Mouse (Mus musculus) liver, embryonic 16.5 days (tissue): ENCODE data around the gene Armc6. TPM values are rescaled to one million over a fixed set of nuclear protein-coding genes. Genes with fewer than 3 reads are reported as not detected.
"Not testable (repeated sequence)": the region's sequence is repeated elsewhere in the genome, so short reads cannot be mapped to it uniquely, and the experiment has no call there.

Experiments used
- ATAC-seq: fragments of 200-750 bp; cut with Nextera tagmentation; 2 replicates; pipeline ENCODE4 v1.8.0; 2017; ENCODE audit warnings: low read depth, mild to moderate bottlenecking, moderate number of reproducible peaks, moderate library complexity
- H3K27ac ChIP-seq: fragments of 300-500 bp; sonication (generic); 2 replicates; pipeline ENCODE4 v1.5.1; 2014; ENCODE audit warnings: mild to moderate bottlenecking, low read length
- H3K27me3 ChIP-seq: fragments of 300-500 bp; sonication (generic); 2 replicates; pipeline ENCODE4 v1.6.1; 2014; ENCODE audit warnings: low read depth, low read length, mixed read lengths; ENCODE audit not compliant: control insufficient read depth, insufficient read depth
- H3K36me3 ChIP-seq: fragments of 300-500 bp; sonication (generic); 2 replicates; pipeline ENCODE4 v1.6.1; 2014; ENCODE audit warnings: mild to moderate bottlenecking; ENCODE audit not compliant: control insufficient read depth, insufficient read depth
- H3K4me1 ChIP-seq: fragments of 300-500 bp; sonication (generic); 2 replicates; pipeline ENCODE4 v1.6.1; 2014; ENCODE audit warnings: low read depth, low read length, mixed read lengths; ENCODE audit not compliant: control insufficient read depth
- H3K4me2 ChIP-seq: fragments of 300-500 bp; sonication (generic); 2 replicates; pipeline ENCODE4 v1.6.1; 2014; ENCODE audit warnings: low read depth, low read length, mixed read lengths
- H3K4me3 ChIP-seq: fragments of 300-500 bp; sonication (generic); 2 replicates; pipeline ENCODE4 v1.5.1; 2014; ENCODE audit warnings: low read depth, mild to moderate bottlenecking, low read length
- H3K9ac ChIP-seq: fragments of 300-500 bp; sonication (generic); 2 replicates; pipeline ENCODE4 v1.6.1; 2014; ENCODE audit warnings: low read depth, low read length
- H3K9me3 ChIP-seq: fragments of 300-500 bp; sonication (generic); replicated peaks from 2 replicates; pipeline ENCODE4 v1.6.1; 2016; ENCODE audit warnings: low read length; ENCODE audit not compliant: control insufficient read depth
- WGBS: fragments of 180-500 bp; shearing (Covaris S2); extraction: QIAGEN DNeasy Blood & Tissue Kit; methylation state at CpG from one replicate; pipeline ENCODE4 v1.1.7; 2014; ENCODE audit not compliant: insufficient replicate concordance; 5-methylcytosine and 5-hydroxymethylcytosine counted together
- polyA plus RNA-seq: library from polyadenylated mRNA; unstranded; fragments of >200 nt; fragmentation: Nextera tagmentation; extraction: Ambion mirVana; gene quantifications from 2 replicates; pipeline ENCODE4 v1.2.1, GENCODE M21; 2015

Gene Armc6
- polyA plus RNA-seq, 1 experiment from 2014 or later = 12.1 TPM

- Histone ChIP-seq H3K27ac (peak overlapping the region; percentile 53; the same call in 1 of the 2 replicates), H3K4me3 (no peak overlapping the region), H3K9me3 (no peaks in the 10 kb centered on the region), H3K36me3 (peaks cover 13% of the 10 kb centered on the region), H3K4me1 (peaks cover 21% of the 10 kb centered on the region), H3K27me3 (no peaks in the 10 kb centered on the region), H3K4me2 (no peak overlapping the region), H3K9ac (no peak overlapping the region)
- 69% methylated on average over 3 of the region's 3 CpGs for WGBS
- ATAC-seq = no peak
Measured at GRCm38 (mm10) chr8:70220911-70221310, 13.4 kb downstream of the Armc6 start.

- H3K36me3 ChIP-seq = peaks cover 8% of the 10 kb centered on the region
- peaks cover 21% of the 10 kb centered on the region for H3K4me1 ChIP-seq
- no peak overlapping the region for H3K9ac ChIP-seq
- no peak overlapping the region for H3K4me3 ChIP-seq
- peak; percentile 35 for ATAC-seq
- no peaks in the 10 kb centered on the region for H3K27me3 ChIP-seq
- H3K27ac ChIP-seq = peak overlapping the region; percentile 53
- H3K4me2 ChIP-seq = no peak overlapping the region
- no peaks in the 10 kb centered on the region for H3K9me3 ChIP-seq
- whole genome bisulfite sequencing = 69% methylated on average over 8 of the region's 8 CpGs
Measured at GRCm38 (mm10) chr8:70220236-70220840, 13.9 kb downstream of the Armc6 start.

- Histone ChIP-seq H3K9ac (no peak overlapping the region), H3K4me3 (no peak overlapping the region), H3K36me3 (no peaks in the 10 kb centered on the region; the same call in 1 of the 2 replicates), H3K27ac (peak overlapping the region; percentile 29; the same call in 1 of the 2 replicates), H3K4me2 (no peak overlapping the region), H3K4me1 (peaks cover 21% of the 10 kb centered on the region), H3K27me3 (no peaks in the 10 kb centered on the region), H3K9me3 (no peaks in the 10 kb centered on the region)
- 57% methylated on average over 5 of the region's 5 CpGs for WGBS
- peak; percentile 65 for ATAC-seq
Measured at GRCm38 (mm10) chr8:70219107-70219684, 15.1 kb downstream of the Armc6 start.

- Histone ChIP-seq H3K27me3 (no peaks in the 10 kb centered on the region), H3K4me3 (no peak overlapping the region), H3K9me3 (no peaks in the 10 kb centered on the region), H3K27ac (no peak overlapping the region), H3K4me1 (peaks cover 29% of the 10 kb centered on the region), H3K9ac (no peak overlapping the region), H3K36me3 (no peaks in the 10 kb centered on the region; the same call in 1 of the 2 replicates), H3K4me2 (no peak overlapping the region)
- no peak for ATAC-seq
Measured at GRCm38 (mm10) chr8:70217441-70217840, 16.8 kb downstream of the Armc6 start.

GRCm38 (mm10) chr8:70216566-70216965 is 17.7 kb downstream of the Armc6 start:
- Histone ChIP-seq H3K27ac (no peak overlapping the region), H3K4me3 (no peak overlapping the region), H3K36me3 (no peaks in the 10 kb centered on the region), H3K4me1 (peaks cover 31% of the 10 kb centered on the region), H3K9ac (no peak overlapping the region), H3K9me3 (no peaks in the 10 kb centered on the region), H3K4me2 (no peak overlapping the region), H3K27me3 (no peaks in the 10 kb centered on the region)
- WGBS = 40% methylated on average over 1 of the region's 1 CpGs
- no peak for ATAC-seq

GRCm38 (mm10) chr8:70216161-70216560 is 18.1 kb downstream of the Armc6 start:
- not testable (repeated sequence) for ATAC-seq, H3K4me2 ChIP-seq, H3K4me3 ChIP-seq, H3K9me3 ChIP-seq, H3K36me3 ChIP-seq, H3K27ac ChIP-seq, H3K9ac ChIP-seq, H3K27me3 ChIP-seq
- H3K4me1 ChIP-seq = peaks cover 34% of the 10 kb centered on the region
- 74% methylated on average over 3 of the region's 3 CpGs for WGBS

- no peak overlapping the region; the same call in 1 of the 2 replicates for H3K9ac ChIP-seq
- no peak overlapping the region for H3K27ac ChIP-seq
- H3K4me1 ChIP-seq = peaks cover 34% of the 10 kb centered on the region
- no peak overlapping the region for H3K4me3 ChIP-seq
- WGBS = 55% methylated on average over 5 of the region's 5 CpGs
- no peak for ATAC-seq
- no peak overlapping the region for H3K4me2 ChIP-seq
- H3K27me3 ChIP-seq = no peaks in the 10 kb centered on the region
- no peaks in the 10 kb centered on the region for H3K9me3 ChIP-seq
- no peaks in the 10 kb centered on the region for H3K36me3 ChIP-seq
Measured at GRCm38 (mm10) chr8:70215092-70215491, 19.2 kb downstream of the Armc6 start.

- Histone ChIP-seq H3K4me2 (no peak overlapping the region), H3K9ac (no peak overlapping the region), H3K4me3 (no peak overlapping the region), H3K27me3 (no peaks in the 10 kb centered on the region), H3K36me3 (no peaks in the 10 kb centered on the region), H3K9me3 (no peaks in the 10 kb centered on the region), H3K27ac (no peak overlapping the region), H3K4me1 (peaks cover 31% of the 10 kb centered on the region)
- 75% methylated on average over 3 of the region's 3 CpGs for WGBS
- no peak for ATAC-seq
Measured at GRCm38 (mm10) chr8:70214411-70214810, 19.9 kb downstream of the Armc6 start.
